Mouse (Mus musculus): ENCODE measurements around the gene Atp2b4. TPM values are rescaled to one million over a fixed set of nuclear protein-coding genes. Genes with fewer than 3 reads are reported as not detected.

Gene Atp2b4
- 0.12 to 1.1 TPM (median 0.62 TPM) in 4 replicates for total RNA-seq (2023)

GRCm38 (mm10) chr1:133800948-133801393, at the start of gene Atp2b4:
Gene Atp2b4 (minus strand): TSS chr1:133801041.

GRCm38 (mm10) chr1:133689897-133690296, 110.9 kb downstream of the Atp2b4 start, which contains the start of gene Lax1:
Gene Lax1 (minus strand): TSS chr1:133690108.

GRCm38 (mm10) chr1:133661203-133661933, 139.5 kb downstream of the Atp2b4 start, which contains the start of gene Gm38394:
Gene Gm38394 (minus strand): TSS chr1:133661318.

GRCm38 (mm10) chr1:133660466-133661202, 140.2 kb downstream of the Atp2b4 start, which contains the start of gene Zbed6:
Gene Zbed6 (minus strand): TSS chr1:133660885.

Other genes starting within 250 kb of the Atp2b4 start
- 152 to 175 TPM (median 164 TPM) in 4 replicates for gene Snrpe, start 190.8 kb downstream of the Atp2b4 start, total RNA-seq (2023)
- gene Zbed6, start 140.2 kb downstream of the Atp2b4 start, total RNA-seq (2023) = 25.6 to 39.8 TPM (median 33.4 TPM) in 4 replicates
- gene Gm38394, start 139.7 kb downstream of the Atp2b4 start, total RNA-seq (2023) = 46.6 to 56.0 TPM (median 50.8 TPM) in 4 replicates
- 152 to 161 TPM (median 154 TPM) in 4 replicates for gene Lax1, start 110.9 kb downstream of the Atp2b4 start, total RNA-seq (2023)
- gene Optc, start 107.0 kb upstream of the Atp2b4 start, total RNA-seq (2023) = not detected in 4 replicates
- not detected in 4 replicates for gene Prelp, start 120.4 kb upstream of the Atp2b4 start, total RNA-seq (2023)
- gene Fmod, start 236.2 kb upstream of the Atp2b4 start, total RNA-seq (2023) = not detected in 4 replicates

Measured in B cell, adult 62 days (primary cell).